Mouse (Mus musculus): ENCODE data around the gene Xpo4. TPM values are rescaled to one million over a fixed set of nuclear protein-coding genes. Genes with fewer than 3 reads are reported as not detected.
"Not testable (repeated sequence)": the region's sequence is repeated elsewhere in the genome, so short reads cannot be mapped to it uniquely, and the experiment has no call there.

The Xpo4 gene
- polyA plus RNA-seq, 1 experiment from 2014 or later, result 18.6 TPM

DNA sequence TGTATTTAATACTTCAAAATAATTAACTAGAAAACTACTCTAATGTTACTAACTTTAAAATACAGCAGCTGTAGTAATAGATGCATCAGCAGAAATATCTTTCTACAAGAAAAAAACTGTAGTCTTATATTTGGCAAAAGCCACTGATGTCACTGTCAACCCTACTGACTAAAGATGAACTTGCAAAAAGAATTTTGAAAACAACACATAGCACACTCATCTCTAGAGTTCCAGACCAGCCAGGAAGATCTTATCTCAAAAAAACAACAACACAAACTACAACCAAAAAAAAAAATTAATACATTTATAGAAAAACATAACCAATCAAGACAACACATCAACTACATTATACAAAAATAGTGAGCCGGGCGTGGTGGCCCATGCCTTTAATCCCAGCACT is 7.7 kb downstream of the Xpo4 start:
- WGBS, result 98% methylated on average over 2 of the region's 2 CpGs
- H3K4me1 ChIP-seq (ENCODE audit: control insufficient read depth in 2 of 2, insufficient read depth in 2 of 2, low read length in 2 of 2), result peaks cover 2 to 6% of the 10 kb centered on the region in 2 experiments; a peak in 3 of 4 replicates
- 0 out of 2 replicates have a peak, but pooled peaks cover 7% of the 10 kb centered on the region for H3K36me3 ChIP-seq (ENCODE audit: control insufficient read depth, insufficient read depth, low read length)
- H3K9ac ChIP-seq (ENCODE audit: low read length), result no peak overlapping the region
- ATAC-seq (ENCODE audit: insufficient number of reproducible peaks, insufficient read depth, low FRiP score, low read depth), result no peak
- H3K4me3 ChIP-seq (ENCODE audit: control insufficient read depth in 1 of 2, insufficient read depth in 1 of 2, low read depth in 1 of 2, low read length in 2 of 2), result no peak overlapping the region
- H3K9me3 ChIP-seq (ENCODE audit: control insufficient read depth, low read length), result no peaks in the 10 kb centered on the region
- H3K27me3 ChIP-seq (ENCODE audit: control insufficient read depth, insufficient read depth, low read length), result no peaks in the 10 kb centered on the region
- H3K27ac ChIP-seq (replicated peaks in 1 of 2; ENCODE audit: control insufficient read depth in 1 of 2, insufficient read depth in 1 of 2, low read depth in 2 of 2, low read length in 2 of 2), result no peak overlapping the region
- no peak overlapping the region for H3K4me2 ChIP-seq (ENCODE audit: low read length)

DNA sequence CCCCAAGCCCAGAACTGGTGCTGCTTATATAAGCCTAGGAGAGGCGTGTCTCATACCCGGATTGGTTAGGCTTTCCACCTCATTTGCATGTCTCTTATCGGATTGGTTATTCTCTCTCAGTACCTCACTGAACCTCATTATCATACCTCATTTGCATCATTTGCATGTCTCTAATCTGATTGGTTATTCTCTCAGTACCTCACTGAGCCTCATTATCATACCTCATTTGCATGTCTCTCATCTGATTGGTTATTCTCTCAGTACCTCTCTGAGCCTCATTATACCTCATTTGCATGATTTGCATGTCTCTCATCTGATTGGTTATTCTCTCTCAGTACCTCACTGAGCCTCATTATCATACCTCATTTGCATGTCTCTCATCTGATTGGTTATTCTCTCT is 8.7 kb downstream of the Xpo4 start:
- H3K9ac ChIP-seq (ENCODE audit: low read length); H3K36me3 ChIP-seq (ENCODE audit: control insufficient read depth, insufficient read depth, low read length); H3K4me3 ChIP-seq (ENCODE audit: control insufficient read depth in 1 of 2, insufficient read depth in 1 of 2, low read depth in 1 of 2, low read length in 2 of 2); H3K4me2 ChIP-seq (ENCODE audit: low read length); H3K9me3 ChIP-seq (ENCODE audit: control insufficient read depth, low read length); ATAC-seq (ENCODE audit: insufficient number of reproducible peaks, insufficient read depth, low FRiP score, low read depth); H3K27ac ChIP-seq (replicated peaks in 1 of 2; ENCODE audit: control insufficient read depth in 1 of 2, insufficient read depth in 1 of 2, low read depth in 2 of 2, low read length in 2 of 2); H3K27me3 ChIP-seq (ENCODE audit: control insufficient read depth, insufficient read depth, low read length): not testable (repeated sequence)
- 90% methylated on average over 3 of the region's 3 CpGs for WGBS
- H3K4me1 ChIP-seq (ENCODE audit: control insufficient read depth in 2 of 2, insufficient read depth in 2 of 2, low read length in 2 of 2), result peaks cover 2 to 10% of the 10 kb centered on the region in 2 experiments; a peak in 3 of 4 replicates

DNA sequence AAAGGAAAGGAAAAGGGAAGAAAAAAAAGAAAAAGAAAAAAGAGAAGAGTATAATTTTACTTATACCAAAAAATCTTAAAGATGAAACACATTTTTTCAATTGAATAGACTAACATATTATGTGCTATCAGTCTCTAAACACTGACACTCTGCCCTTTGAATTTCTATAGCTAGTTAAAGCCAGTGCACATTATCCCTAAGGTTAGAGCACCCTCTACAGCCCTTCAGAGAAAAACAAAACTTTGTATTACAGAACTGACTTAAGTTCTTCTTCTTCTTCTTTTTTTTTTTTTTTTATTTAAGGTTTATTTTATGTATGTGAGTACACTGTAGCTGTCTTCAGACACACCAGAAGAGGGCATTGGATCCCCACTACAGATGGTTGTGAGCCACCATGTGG is 15.7 kb downstream of the Xpo4 start:
- no peak for ATAC-seq (ENCODE audit: insufficient number of reproducible peaks, insufficient read depth, low FRiP score, low read depth)

DNA sequence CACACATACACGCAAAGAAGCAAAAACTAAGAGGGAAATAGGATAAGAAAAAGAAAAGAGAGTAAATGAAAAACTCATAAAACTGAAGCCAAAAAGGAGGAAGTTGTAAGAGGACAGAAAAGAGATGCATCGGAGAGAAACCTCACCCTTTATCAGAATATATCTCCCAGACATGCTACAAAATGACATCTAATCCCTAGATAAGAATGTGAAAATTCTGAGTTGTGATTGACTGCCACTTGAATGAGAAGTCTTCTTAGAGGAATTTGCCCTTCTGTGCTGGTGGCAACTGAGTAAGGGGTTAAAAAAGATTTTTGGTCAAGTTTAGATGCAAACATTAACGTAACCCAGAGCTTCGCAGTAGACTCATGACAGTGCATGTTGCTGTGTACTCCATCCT is 19.1 kb downstream of the Xpo4 start:
- Histone ChIP-seq H3K9me3 (ENCODE audit: control insufficient read depth, low read length) (no peaks in the 10 kb centered on the region), H3K9ac (ENCODE audit: low read length) (no peak overlapping the region), H3K27ac (replicated peaks in 1 of 2; ENCODE audit: control insufficient read depth in 1 of 2, insufficient read depth in 1 of 2, low read depth in 2 of 2, low read length in 2 of 2) (no peak overlapping the region), H3K4me3 (ENCODE audit: control insufficient read depth in 1 of 2, insufficient read depth in 1 of 2, low read depth in 1 of 2, low read length in 2 of 2) (no peak overlapping the region), H3K4me1 (ENCODE audit: control insufficient read depth in 2 of 2, insufficient read depth in 2 of 2, low read length in 2 of 2) (peaks cover 2 to 7% of the 10 kb centered on the region in 2 experiments; a peak in 1 of 4 replicates), H3K27me3 (ENCODE audit: control insufficient read depth, insufficient read depth, low read length) (no peaks in the 10 kb centered on the region), H3K36me3 (ENCODE audit: control insufficient read depth, insufficient read depth, low read length) (peaks cover 20% of the 10 kb centered on the region), H3K4me2 (ENCODE audit: low read length) (no peak overlapping the region)
- WGBS, result 89% methylated on average over 4 of the region's 4 CpGs
- ATAC-seq (ENCODE audit: insufficient number of reproducible peaks, insufficient read depth, low FRiP score, low read depth), result no peak

More for the DNA sequence above, 15.7 kb downstream of the Xpo4 start:
- Histone ChIP-seq H3K4me2 (ENCODE audit: low read length) (no peak overlapping the region), H3K4me1 (ENCODE audit: control insufficient read depth in 2 of 2, insufficient read depth in 2 of 2, low read length in 2 of 2) (peaks cover 3 to 17% of the 10 kb centered on the region in 2 experiments), H3K9me3 (ENCODE audit: control insufficient read depth, low read length) (no peaks in the 10 kb centered on the region), H3K27ac (replicated peaks in 1 of 2; ENCODE audit: control insufficient read depth in 1 of 2, insufficient read depth in 1 of 2, low read depth in 2 of 2, low read length in 2 of 2) (no peak overlapping the region), H3K36me3 (ENCODE audit: control insufficient read depth, insufficient read depth, low read length) (0 out of 2 replicates have a peak, but pooled peaks cover 11% of the 10 kb centered on the region), H3K4me3 (ENCODE audit: control insufficient read depth in 1 of 2, insufficient read depth in 1 of 2, low read depth in 1 of 2, low read length in 2 of 2) (no peak overlapping the region), H3K9ac (ENCODE audit: low read length) (no peak overlapping the region), H3K27me3 (ENCODE audit: control insufficient read depth, insufficient read depth, low read length) (no peaks in the 10 kb centered on the region)

DNA sequence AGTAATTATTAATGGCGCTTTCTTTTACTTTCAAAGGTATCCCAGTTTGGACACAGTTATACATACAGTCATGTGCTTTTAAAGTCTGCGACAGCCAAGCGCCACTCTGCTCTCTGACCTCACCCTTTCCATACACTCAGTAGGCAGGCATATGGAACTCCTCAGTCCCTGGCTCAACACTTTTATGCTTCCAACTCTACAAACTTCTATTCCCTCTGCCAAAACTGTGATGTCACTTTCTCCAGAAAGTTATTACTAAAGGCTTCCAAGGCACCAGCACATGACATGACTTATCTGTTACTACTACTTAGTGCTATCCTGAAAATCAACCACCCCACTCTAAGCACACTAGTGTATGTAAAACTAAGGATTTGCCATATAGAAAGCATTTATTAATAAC is 26.1 kb downstream of the Xpo4 start:
- Histone ChIP-seq H3K9ac (ENCODE audit: low read length) (no peak overlapping the region), H3K27ac (replicated peaks in 1 of 2; ENCODE audit: control insufficient read depth in 1 of 2, insufficient read depth in 1 of 2, low read depth in 2 of 2, low read length in 2 of 2) (peak overlapping the region; percentile 20 to 55; a peak in 2 of 4 replicates), H3K36me3 (ENCODE audit: control insufficient read depth, insufficient read depth, low read length) (peaks cover 17% of the 10 kb centered on the region), H3K4me3 (ENCODE audit: control insufficient read depth in 1 of 2, insufficient read depth in 1 of 2, low read depth in 1 of 2, low read length in 2 of 2) (no peak overlapping the region), H3K4me2 (ENCODE audit: low read length) (no peak overlapping the region), H3K9me3 (ENCODE audit: control insufficient read depth, low read length) (no peaks in the 10 kb centered on the region), H3K27me3 (ENCODE audit: control insufficient read depth, insufficient read depth, low read length) (no peaks in the 10 kb centered on the region), H3K4me1 (ENCODE audit: control insufficient read depth in 2 of 2, insufficient read depth in 2 of 2, low read length in 2 of 2) (peaks cover under 1 to 9% of the 10 kb centered on the region in 2 experiments)
- WGBS, result 80% methylated on average over 3 of the region's 3 CpGs
- ATAC-seq (ENCODE audit: insufficient number of reproducible peaks, insufficient read depth, low FRiP score, low read depth), result peak; percentile 75

DNA sequence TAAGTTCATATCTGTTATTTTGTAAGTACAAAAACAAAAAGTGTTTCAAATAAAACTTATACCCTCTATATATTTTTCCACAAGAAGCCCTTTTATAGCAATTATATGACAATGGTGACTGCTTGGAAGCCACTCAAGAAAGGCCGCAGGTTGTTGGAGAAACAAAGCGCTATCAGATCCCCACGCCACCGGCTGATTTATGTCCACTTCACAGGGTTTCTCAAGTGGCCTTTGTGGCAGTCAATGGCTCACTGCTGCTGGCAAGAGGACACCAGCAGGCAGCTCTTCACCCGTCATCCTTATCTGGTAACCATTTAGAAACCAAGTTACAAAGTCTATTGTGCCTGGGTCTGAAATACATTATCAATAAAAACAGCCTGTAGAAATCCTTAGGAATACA is 31.1 kb downstream of the Xpo4 start:
- no peaks in the 10 kb centered on the region for H3K9me3 ChIP-seq (ENCODE audit: control insufficient read depth, low read length)
- no peak overlapping the region for H3K4me3 ChIP-seq (ENCODE audit: control insufficient read depth in 1 of 2, insufficient read depth in 1 of 2, low read depth in 1 of 2, low read length in 2 of 2)
- peaks cover 6 to 23% of the 10 kb centered on the region in 2 experiments for H3K4me1 ChIP-seq (ENCODE audit: control insufficient read depth in 2 of 2, insufficient read depth in 2 of 2, low read length in 2 of 2)
- H3K9ac ChIP-seq (ENCODE audit: low read length), result no peak overlapping the region
- no peak for ATAC-seq (ENCODE audit: insufficient number of reproducible peaks, insufficient read depth, low FRiP score, low read depth)
- H3K27me3 ChIP-seq (ENCODE audit: control insufficient read depth, insufficient read depth, low read length), result no peaks in the 10 kb centered on the region
- no peak overlapping the region for H3K4me2 ChIP-seq (ENCODE audit: low read length)
- no peak overlapping the region for H3K27ac ChIP-seq (replicated peaks in 1 of 2; ENCODE audit: control insufficient read depth in 1 of 2, insufficient read depth in 1 of 2, low read depth in 2 of 2, low read length in 2 of 2)
- peaks cover under 1% of the 10 kb centered on the region for H3K36me3 ChIP-seq (ENCODE audit: control insufficient read depth, insufficient read depth, low read length)
- 44% methylated on average over 5 of the region's 5 CpGs for WGBS

DNA sequence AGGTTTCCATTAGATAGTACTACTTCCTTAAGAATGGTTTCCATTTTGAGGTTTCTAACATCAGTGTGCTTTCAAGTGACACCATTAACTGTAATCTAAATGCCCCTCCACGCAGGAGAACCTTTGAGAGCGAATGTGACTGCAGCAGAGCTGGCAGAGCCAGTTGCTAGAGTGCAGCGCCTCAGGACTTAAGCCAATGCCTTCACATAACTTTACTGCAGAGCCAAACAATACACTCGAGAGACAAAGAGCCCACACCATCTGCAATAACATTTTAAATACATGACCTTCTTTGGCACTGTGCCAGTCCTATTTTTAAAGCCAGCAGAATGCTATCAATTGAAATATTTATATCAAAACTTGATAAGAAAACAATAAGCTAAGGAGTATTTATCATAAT is 35.6 kb downstream of the Xpo4 start:
- Histone ChIP-seq H3K27me3 (ENCODE audit: control insufficient read depth, insufficient read depth, low read length) (no peaks in the 10 kb centered on the region), H3K4me3 (ENCODE audit: control insufficient read depth in 1 of 2, insufficient read depth in 1 of 2, low read depth in 1 of 2, low read length in 2 of 2) (no peak overlapping the region), H3K9ac (ENCODE audit: low read length) (no peak overlapping the region), H3K9me3 (ENCODE audit: control insufficient read depth, low read length) (no peaks in the 10 kb centered on the region), H3K27ac (replicated peaks in 1 of 2; ENCODE audit: control insufficient read depth in 1 of 2, insufficient read depth in 1 of 2, low read depth in 2 of 2, low read length in 2 of 2) (no peak overlapping the region), H3K36me3 (ENCODE audit: control insufficient read depth, insufficient read depth, low read length) (peaks cover 41% of the 10 kb centered on the region), H3K4me2 (ENCODE audit: low read length) (no peak overlapping the region), H3K4me1 (ENCODE audit: control insufficient read depth in 2 of 2, insufficient read depth in 2 of 2, low read length in 2 of 2) (peaks cover 6 to 18% of the 10 kb centered on the region in 2 experiments)
- WGBS, result 19% methylated on average over 4 of the region's 4 CpGs
- ATAC-seq (ENCODE audit: insufficient number of reproducible peaks, insufficient read depth, low FRiP score, low read depth), result no peak

DNA sequence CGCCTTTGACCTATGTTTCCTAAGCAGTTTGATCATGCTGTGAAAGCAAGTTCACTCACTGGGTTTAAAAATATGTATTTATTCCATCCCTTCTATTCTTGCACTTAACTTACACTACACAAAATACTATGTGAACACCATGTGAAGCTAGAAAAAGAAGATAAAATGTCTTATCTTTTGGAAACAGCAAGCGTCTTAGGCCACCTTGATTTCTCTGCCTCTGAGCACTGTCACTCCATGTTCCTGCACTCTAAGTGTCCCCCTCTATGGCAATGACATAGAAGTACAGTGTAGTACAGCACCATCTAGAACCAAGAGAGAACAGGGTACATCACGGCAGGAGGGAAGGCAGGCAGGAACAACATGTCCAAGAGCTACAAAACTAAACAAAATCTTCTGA is 42.3 kb downstream of the Xpo4 start:
- Histone ChIP-seq H3K4me3 (ENCODE audit: control insufficient read depth in 1 of 2, insufficient read depth in 1 of 2, low read depth in 1 of 2, low read length in 2 of 2) (no peak overlapping the region), H3K36me3 (ENCODE audit: control insufficient read depth, insufficient read depth, low read length) (peaks cover 53% of the 10 kb centered on the region), H3K27me3 (ENCODE audit: control insufficient read depth, insufficient read depth, low read length) (no peaks in the 10 kb centered on the region), H3K4me2 (ENCODE audit: low read length) (no peak overlapping the region), H3K9me3 (ENCODE audit: control insufficient read depth, low read length) (no peaks in the 10 kb centered on the region), H3K4me1 (ENCODE audit: control insufficient read depth in 2 of 2, insufficient read depth in 2 of 2, low read length in 2 of 2) (peaks cover 0 to 7% of the 10 kb centered on the region in 2 experiments; a peak in 2 of 4 replicates), H3K9ac (ENCODE audit: low read length) (no peak overlapping the region), H3K27ac (replicated peaks in 1 of 2; ENCODE audit: control insufficient read depth in 1 of 2, insufficient read depth in 1 of 2, low read depth in 2 of 2, low read length in 2 of 2) (no peak overlapping the region)
- WGBS, result 67% methylated on average over 3 of the region's 3 CpGs
- no peak for ATAC-seq (ENCODE audit: insufficient number of reproducible peaks, insufficient read depth, low FRiP score, low read depth)

Measured in heart, embryonic 14.5 days (tissue).